Mouse (Mus musculus): ENCODE measurements at regions not wholly inside any gene's neighbourhood (a gene's known extent, or its start where the extent isn't known, plus 50 kb on each side); places are given as distances from the start of the nearest gene placed in this dataset.

GRCm38 (mm10) chr2:51448121-51448520 lies 179.2 kb upstream of the Tas2r134 start:
- no peak for DNase-seq

GRCm38 (mm10) chr2:51447616-51448015 lies 179.7 kb upstream of the Tas2r134 start:
- DNase-seq = no peak

DNA sequence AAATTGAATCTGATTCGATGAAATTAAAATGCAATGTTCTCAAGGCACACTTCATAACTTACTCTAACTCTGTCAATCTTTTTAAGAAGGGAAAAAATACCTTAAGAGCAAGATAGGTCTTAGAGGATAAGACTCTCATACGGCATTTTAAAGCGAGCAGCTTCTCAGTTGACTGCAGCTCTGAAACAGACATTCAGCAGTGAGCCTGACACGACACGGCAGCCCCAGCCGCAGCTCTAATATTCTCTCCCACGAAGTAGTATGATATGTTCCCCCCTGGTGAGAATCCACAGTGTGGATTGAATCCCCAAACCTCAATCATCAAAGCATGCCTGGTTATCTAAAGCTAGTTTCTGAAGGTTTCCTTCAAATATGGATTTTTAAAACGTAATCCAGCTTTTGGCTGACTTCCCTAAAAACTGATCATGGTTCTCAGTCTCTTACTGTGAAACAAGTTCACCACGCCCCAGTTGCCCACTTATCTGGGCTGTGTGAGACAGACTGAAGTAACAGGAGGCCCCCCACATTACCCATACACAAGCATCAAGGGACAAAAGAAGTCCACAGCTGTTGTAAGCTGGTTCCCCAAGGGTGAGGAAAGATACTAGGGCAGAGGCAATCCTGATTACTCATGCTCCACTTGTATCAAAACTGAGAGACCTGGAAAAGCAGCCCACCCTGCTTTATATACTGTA lies 182.8 kb upstream of the Tas2r134 start:
- DNase-seq = no peak

DNA sequence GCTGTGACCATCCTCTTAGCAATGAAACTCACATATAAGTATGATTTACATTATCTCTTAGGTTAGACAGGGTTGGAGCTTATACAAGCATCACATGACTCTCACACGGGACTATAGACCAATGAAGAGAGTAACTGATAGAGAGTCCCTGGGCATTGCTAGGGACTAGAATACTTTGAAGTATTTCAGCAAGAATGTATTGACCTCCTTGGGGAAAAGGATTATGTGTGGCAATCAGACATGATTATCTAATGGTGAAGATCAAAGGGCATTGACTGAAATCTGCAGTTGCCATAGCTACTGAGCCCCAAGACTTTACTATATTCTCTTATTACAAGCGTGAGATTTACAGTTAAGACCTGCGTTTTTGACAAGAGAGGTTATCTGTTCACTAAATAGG lies 183.4 kb upstream of the Tas2r134 start:
- DNase-seq = no peak

DNA sequence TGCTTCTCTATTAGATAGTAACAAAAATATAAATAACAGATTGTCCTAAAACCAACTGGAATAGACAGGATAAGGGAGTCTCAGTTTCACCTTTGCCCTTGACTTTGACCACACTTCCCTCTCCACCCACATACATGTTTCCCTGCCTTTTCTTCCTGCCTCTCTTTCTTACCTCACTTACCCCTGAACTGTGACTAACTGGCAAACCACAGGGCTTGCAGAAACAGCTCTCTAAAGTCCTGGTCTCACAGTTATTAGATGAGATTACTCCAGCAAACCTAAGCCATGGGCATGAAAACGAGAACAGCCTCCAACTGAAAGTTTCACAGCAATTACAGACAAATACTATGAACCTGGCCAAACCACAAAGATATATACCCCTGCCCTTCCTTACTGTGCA lies 188.3 kb upstream of the Tas2r134 start:
- DNase-seq = no peak

- DNase-seq = peak in 1 of 2 experiments; percentile 33
These were observed 190.7 kb upstream of the Tas2r134 start for GRCm38 (mm10) chr2:51436590-51436989.

GRCm38 (mm10) chr2:51431564-51431963 lies 195.7 kb upstream of the Tas2r134 start:
- DNase-seq = no peak

- no peak for DNase-seq
These were observed 197.6 kb upstream of the Tas2r134 start for GRCm38 (mm10) chr2:51429716-51430115.

GRCm38 (mm10) chr2:51422442-51422841 lies 204.9 kb upstream of the Tas2r134 start:
- DNase-seq = no peak

GRCm38 (mm10) chr2:51417908-51418690 lies 209.2 kb upstream of the Tas2r134 start:
- no peak for DNase-seq

DNA sequence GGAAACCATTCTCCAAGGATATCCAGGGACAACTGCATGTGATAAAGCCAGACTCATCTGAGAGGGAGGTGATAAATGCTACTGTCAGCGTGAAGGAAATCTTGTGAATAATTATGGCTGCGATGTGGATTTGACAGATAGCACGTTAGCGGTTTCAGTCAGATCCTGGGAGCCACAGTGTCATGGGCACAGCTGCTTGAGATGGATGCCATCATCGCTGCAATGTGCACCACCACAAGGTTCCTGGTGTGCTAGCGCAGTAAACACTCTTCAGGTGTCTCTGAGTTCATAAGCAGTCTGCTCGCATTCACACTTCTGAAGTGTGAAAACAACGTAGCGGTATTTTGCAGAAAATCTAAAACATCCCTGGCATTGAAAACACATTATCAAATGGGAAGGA lies 238.9 kb upstream of the Tas2r134 start:
- DNase-seq = no peak

DNA sequence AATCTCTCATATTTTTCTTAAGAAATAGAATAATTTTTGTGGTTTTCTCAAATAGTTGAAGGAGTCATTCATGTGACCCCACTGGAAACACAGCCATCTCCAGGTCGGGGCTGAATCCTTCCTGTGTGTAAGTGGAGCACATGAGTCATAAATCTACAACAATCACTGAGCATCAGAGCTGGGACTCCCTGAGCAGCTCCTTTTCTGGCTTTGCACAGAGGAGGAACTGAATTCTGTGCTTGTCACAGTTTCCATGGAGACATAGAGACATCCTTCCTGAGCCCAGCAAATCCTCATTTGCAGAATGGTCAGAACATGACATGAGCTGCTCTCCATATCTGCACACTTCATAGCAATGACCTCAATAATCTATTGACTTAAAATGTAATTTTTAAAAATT lies 238.2 kb upstream of the Rnd3 start:
- no peak for DNase-seq

- no peak for DNase-seq
These were observed 227.7 kb upstream of the Rnd3 start for GRCm38 (mm10) chr2:51376597-51376996.

GRCm38 (mm10) chr2:51374636-51375035 lies 225.7 kb upstream of the Rnd3 start:
- no peak for DNase-seq

DNA sequence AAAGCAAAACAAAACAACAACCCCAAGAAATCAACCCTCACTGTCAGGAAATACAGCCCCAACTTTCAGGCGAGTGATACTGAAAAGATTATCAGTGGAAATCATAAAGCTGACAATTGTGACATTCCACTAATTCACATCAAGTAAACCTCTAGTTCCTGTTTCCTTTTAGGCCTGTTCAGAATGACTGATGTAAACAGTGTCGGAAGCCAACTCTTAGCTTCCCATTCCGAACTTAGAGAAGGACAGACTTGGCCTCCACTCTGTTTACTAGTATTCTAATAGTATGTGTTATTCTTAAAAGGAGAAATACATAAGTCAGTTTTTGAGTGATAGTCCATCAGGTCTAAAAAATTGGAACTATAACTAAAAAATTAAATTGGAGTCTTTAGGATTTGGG lies 223.9 kb upstream of the Rnd3 start:
- DNase-seq = no peak

GRCm38 (mm10) chr2:51362825-51363616 lies 214.1 kb upstream of the Rnd3 start:
- no peak for DNase-seq

- no peak for DNase-seq
These were observed 206.4 kb upstream of the Rnd3 start for GRCm38 (mm10) chr2:51355281-51355680.

- no peak for DNase-seq
These were observed 205.9 kb upstream of the Rnd3 start for GRCm38 (mm10) chr2:51354800-51355199.

DNA sequence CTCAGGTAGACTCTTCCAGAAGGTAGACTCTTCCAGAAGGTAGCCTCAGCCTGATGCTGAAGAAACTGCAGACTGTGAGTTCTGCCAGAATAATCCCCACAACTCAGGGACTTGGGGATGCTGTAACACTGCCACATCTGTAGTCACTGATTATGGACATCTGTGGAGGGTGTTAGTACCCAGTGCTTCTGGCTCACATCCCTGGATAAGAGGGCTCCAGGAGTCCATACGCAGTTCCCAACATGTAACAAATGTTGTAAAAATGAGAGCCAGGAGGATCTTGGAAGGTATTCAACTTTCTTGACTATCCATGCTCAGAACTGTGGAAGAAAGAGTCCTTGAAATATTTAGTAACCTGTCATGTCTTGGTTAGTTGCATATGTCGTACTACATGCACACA lies 200.7 kb upstream of the Rnd3 start:
- no peak for DNase-seq

- DNase-seq = no peak
These were observed 199.9 kb upstream of the Rnd3 start for GRCm38 (mm10) chr2:51348774-51349173.

- DNase-seq = no peak
These were observed 198.2 kb upstream of the Rnd3 start for GRCm38 (mm10) chr2:51347086-51347485.

- DNase-seq = no peak
These were observed 193.5 kb upstream of the Rnd3 start for GRCm38 (mm10) chr2:51342421-51342820.

- no peak for DNase-seq
These were observed 185.5 kb upstream of the Rnd3 start for GRCm38 (mm10) chr2:51334437-51334836.

GRCm38 (mm10) chr2:51327081-51327480 lies 178.2 kb upstream of the Rnd3 start:
- DNase-seq = no peak
